9 mouse cellular contexts compared by ENCODE assay signal in the genomic region with DNA sequence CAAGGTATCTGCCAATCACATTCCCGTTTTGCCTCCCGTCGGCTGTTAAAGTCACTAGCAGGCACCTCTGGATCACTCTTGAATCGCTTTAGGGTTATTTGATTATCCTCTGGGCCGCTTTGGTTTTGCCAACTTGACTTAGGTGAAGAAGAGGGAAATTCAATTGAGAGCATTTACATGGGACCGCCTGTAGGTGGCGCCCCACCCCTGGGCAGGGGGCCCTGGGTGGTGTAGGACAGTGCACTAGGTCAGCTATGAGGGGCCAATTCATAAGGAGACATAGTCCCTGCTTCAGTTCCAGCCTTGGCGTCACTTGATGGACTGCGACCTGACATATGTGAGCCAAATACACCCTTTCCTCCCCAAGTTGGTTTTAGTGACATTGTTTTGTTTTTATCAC. TPM values are rescaled to one million over a fixed set of nuclear protein-coding genes. Genes with fewer than 3 reads are reported as not detected.
A peak's percentile ranks its signal among the peaks of the same experiment; 100 is the strongest.
DNase-seq lines count a peak whose midpoint lies in the region; ATAC-seq and TF ChIP-seq lines count a peak whose summit lies in the region.
"Had no signal": no experiment of that assay in that cellular context is flagged by ENCODE, and none has a peak within 500 bp of the region (broad histone marks: within the 10 kb centered on the region; RNA-seq: fewer than 3 reads in every experiment).

No protein-coding gene starts in this region.

- intact Hi-C loops in gastrocnemius, adult 2 months (cut with DNase I), result no loop called here
- intact Hi-C loops in heart, postnatal 36 days (cut with DNase I), result loop anchor here (2.0 kb wide), 1 partner anchor 426 kb away; no protein-coding TSS in a partner anchor

- no peak for TF ChIP-seq POLR2A in thymus, adult 2 months (IDR thresholded peaks at IDR 0.05; ENCODE audit: control insufficient read depth, extremely low read depth, insufficient read depth, low read length, poor library complexity)
- TF ChIP-seq POLR2A in olfactory bulb, adult 2 months (IDR thresholded peaks at IDR 0.05; ENCODE audit: insufficient read depth, low read depth, low read length), result no peak

- no peaks in the 10 kb centered on the region for H3K27me3 ChIP-seq in thymus, adult 2 months (ENCODE audit: control insufficient read depth, insufficient read depth, low read length)
- H3K27me3 ChIP-seq: neural tube, embryonic 12.5 days had no signal

- ATAC-seq in cerebellum, adult (ENCODE audit: insufficient number of reproducible peaks, low FRiP score, low TSS enrichment), result no peak

- WGBS in thymus, adult 2 months, result 48% methylated on average over 9 of the region's 9 CpGs
- WGBS in olfactory bulb, adult 2 months, result 61% methylated on average over 9 of the region's 9 CpGs

- no peaks in the 10 kb centered on the region for H3K4me1 ChIP-seq in thymus, adult 2 months (replicated peaks; ENCODE audit: control insufficient read depth, insufficient read depth, low read length)
- peaks cover 10% of the 10 kb centered on the region for H3K4me1 ChIP-seq in olfactory bulb, adult 2 months (ENCODE audit: control insufficient read depth, insufficient read depth, low read length)
- H3K4me1 ChIP-seq: neural tube, embryonic 12.5 days had no signal

- no peak overlapping the region for H3K27ac ChIP-seq in gastrocnemius, adult 2 months
- no peak overlapping the region for H3K27ac ChIP-seq in thymus, adult 2 months (ENCODE audit: control insufficient read depth, insufficient read depth, low read length)
- no peak overlapping the region for H3K27ac ChIP-seq in olfactory bulb, adult 2 months (ENCODE audit: insufficient read depth, low read depth, low read length)
- H3K27ac ChIP-seq: neural tube, embryonic 12.5 days had no signal

- peak; percentile 61 for DNase-seq in gastrocnemius, adult 2 months
- DNase-seq in gastrocnemius, postnatal 25 days, result no peak
- DNase-seq in thymus, adult 2 months, result peak; percentile 58
- DNase-seq in thymus, adult 18-20 months, result no peak
- DNase-seq in heart, postnatal 36 days, result peak; percentile 44 to 70
- no peak for DNase-seq in urinary bladder, adult 18-20 months (ENCODE audit: low spot score in 2 of 2)

- TF ChIP-seq CTCF in gastrocnemius, adult 2 months (IDR thresholded peaks at IDR 0.05), result peak; percentile 90
- TF ChIP-seq CTCF in thymus, adult 2 months (IDR thresholded peaks at IDR 0.05; ENCODE audit: borderline replicate concordance, control insufficient read depth, extremely low read depth, insufficient read depth, low read length, poor library complexity), result peak; percentile 91; the same call in 1 of the 2 replicates
- peak; percentile 82 for TF ChIP-seq CTCF in olfactory bulb, adult 2 months (IDR thresholded peaks at IDR 0.05; ENCODE audit: insufficient read depth, low read depth, low read length)

- H3K36me3 ChIP-seq in thymus, adult 2 months (ENCODE audit: control insufficient read depth, insufficient read depth, low read length), result no peaks in the 10 kb centered on the region
- H3K36me3 ChIP-seq: neural tube, embryonic 12.5 days had no signal

- no peak overlapping the region for H3K4me3 ChIP-seq in gastrocnemius, adult 2 months
- no peak overlapping the region for H3K4me3 ChIP-seq in thymus, adult 2 months (ENCODE audit: control insufficient read depth, insufficient read depth, low read length)
- H3K4me3 ChIP-seq in olfactory bulb, adult 2 months (ENCODE audit: insufficient read depth, low read depth, low read length), result no peak overlapping the region
- H3K4me3 ChIP-seq: neural tube, embryonic 12.5 days had no signal

RNA-seq across cellular contexts. Expression of a gene that starts 10.0 kb away (rescaled TPM):
- total RNA-seq in gastrocnemius, adult 2 months (2021), result 1 to 10 TPM; 1.3 to 1.6 TPM
- 1 to 10 TPM in 1 of 2 experiments, under 1 TPM in 1; 0.87 to 1.2 TPM for total RNA-seq in gastrocnemius, postnatal 25 days (2021)
- 26.5 and 26.7 TPM in 2 replicates for polyA plus RNA-seq in thymus, adult 2 months (2012; rRNA removed)
- total RNA-seq in heart, postnatal 36 days (2021), result 1 to 10 TPM; 2.9 to 4.2 TPM
- polyA plus RNA-seq in olfactory bulb, adult 2 months (2012; ENCODE audit: insufficient read depth, insufficient read length, low replicate concordance, missing spikeins), result not detected in 2 replicates

RNA-seq across cellular contexts. Expression of a gene that starts 10.1 kb away (rescaled TPM):
- 1 to 10 TPM; 2.3 TPM for total RNA-seq in gastrocnemius, adult 2 months (2021)
- total RNA-seq in gastrocnemius, postnatal 25 days (2021), result 1 to 10 TPM; 1.5 to 3.2 TPM
- 2.5 and 2.8 TPM in 2 replicates for polyA plus RNA-seq in thymus, adult 2 months (2012; rRNA removed)
- total RNA-seq in heart, postnatal 36 days (2021), result 1 to 10 TPM; 4.9 to 6.0 TPM
- not detected in 2 replicates for polyA plus RNA-seq in olfactory bulb, adult 2 months (2012; ENCODE audit: insufficient read depth, insufficient read length, low replicate concordance, missing spikeins)

Comparison
In these comparisons a context has a peak if more than half of its experiments do, and no peak if none do; other contexts are left out.
1. DNase-seq: peak in gastrocnemius, adult 2 months (single experiment), thymus, adult 2 months (single experiment) and heart, postnatal 36 days (2 of 2); none in gastrocnemius, postnatal 25 days (single experiment), thymus, adult 18-20 months (0 of 2) and urinary bladder, adult 18-20 months (0 of 2).
2. Peak in every context shown above with its lines, with median percentiles within 50 percentile points of each other: CTCF ChIP-seq.